Mouse (Mus musculus): ENCODE measurements around the gene Defb19. TPM values are rescaled to one million over a fixed set of nuclear protein-coding genes. Genes with fewer than 3 reads are reported as not detected.

Gene Defb19
- polyA plus RNA-seq (2017; shearing (Covaris generic)): 1.1 TPM

DNA sequence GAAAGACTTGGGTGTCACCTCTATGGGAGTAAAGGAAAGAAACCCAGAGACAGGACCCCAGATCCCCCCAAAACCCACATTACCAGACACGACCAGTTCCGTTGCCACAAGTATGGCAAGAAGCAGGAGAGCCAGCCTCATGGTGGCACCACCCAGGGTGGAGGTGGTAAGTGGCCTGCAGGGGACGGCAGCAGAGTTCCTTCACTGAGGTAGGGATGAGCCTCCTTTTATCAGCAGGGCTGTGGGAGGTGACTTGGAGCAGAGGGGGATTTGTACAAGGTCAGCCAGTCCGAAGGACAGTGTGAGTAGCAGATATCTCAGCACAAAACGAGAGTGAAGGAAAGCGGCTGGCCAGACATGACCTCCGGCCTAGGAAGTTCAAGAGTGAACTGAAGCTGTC lies at the start of gene Defb19:
Gene Defb19, minus strand, starts transcription at position 206 of the 400 bp plus-strand sequence.

DNA sequence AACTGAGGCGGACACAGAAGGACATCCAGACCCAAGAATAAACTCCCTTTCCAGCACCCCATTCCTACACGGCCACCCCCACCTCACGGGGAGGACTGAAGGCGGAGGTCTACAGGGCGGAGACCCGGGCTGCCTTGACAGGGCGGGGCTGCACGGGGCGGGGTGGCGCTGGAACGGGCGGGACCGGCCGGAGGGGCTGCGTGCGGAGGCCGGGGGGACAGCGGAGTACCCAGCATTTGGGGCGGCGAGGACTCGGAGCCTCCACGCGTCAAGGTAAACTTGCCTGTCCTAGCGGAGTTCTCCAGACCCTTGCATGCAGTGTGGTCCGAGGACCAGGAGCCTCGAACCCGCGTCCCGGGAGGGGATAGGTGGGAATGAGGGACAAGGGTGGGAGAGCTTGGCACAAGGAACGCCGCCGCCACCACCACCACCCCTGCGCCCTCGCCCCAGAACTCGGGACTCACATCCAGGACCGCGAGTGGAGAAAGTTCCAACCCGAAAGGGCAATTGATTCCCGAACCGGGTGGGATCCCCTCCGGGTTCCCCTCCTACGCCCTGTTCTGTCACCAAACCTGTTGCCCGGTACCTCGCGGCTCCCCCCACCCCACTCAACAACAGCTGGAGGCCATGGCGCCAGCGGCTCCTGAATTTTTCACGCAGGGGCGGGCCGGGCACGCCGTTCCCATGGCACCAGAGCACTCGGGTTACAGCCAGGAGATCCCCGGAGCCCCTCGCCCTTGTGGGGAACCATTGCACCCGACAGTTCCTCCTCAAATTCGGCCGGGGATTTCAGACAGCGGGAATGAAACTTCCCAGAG lies 46.9 kb upstream of the Defb19 start, which contains the start of gene Rem1:
Gene Rem1, plus strand, starts transcription at position 178 of the 818 bp plus-strand sequence.

DNA sequence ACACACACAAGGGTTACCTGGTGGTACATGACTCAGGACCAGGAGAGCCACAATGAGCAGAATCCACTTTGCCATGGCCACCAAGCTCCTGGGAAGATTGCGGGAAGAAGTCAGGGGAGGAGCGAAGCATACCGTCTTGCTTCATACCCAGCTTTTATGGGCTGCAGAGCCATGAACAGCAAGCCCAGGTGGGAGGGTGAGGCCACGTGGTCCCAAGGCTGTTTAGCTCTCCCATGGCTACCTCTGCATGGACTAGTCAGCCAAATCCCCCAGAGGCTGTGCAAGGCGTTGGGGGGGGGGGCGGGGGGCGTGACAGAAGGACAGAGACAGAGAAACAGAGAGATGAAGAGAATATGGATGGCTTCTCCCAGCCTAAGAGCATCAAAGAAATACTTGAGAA lies 42.8 kb upstream of the Defb19 start, which contains the start of gene Defb25:
Gene Defb25, minus strand, starts transcription at position 101 of the 400 bp plus-strand sequence.

DNA sequence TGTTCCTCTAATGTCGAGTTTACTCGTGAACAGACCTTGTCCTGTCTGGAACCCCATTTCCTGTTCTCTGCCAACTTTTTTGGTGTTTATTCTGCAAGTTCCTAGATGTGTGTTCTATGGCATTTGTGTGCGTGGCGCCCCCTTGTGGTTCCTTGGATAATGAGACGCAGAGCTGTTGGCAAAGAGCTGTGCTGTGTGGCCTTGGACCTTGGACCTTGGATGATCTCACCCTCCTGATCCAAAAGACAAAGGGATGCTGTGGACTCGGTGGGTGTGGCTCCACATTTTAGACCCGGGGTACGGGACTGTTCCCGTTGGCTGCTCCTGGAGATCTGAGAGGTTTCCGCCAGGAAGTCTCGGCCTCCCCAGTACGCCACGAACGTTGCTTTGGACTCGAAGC lies 23.9 kb upstream of the Defb19 start, which contains the start of gene Defb36:
Gene Defb36, plus strand, starts transcription at position 271 of the 400 bp plus-strand sequence.

DNA sequence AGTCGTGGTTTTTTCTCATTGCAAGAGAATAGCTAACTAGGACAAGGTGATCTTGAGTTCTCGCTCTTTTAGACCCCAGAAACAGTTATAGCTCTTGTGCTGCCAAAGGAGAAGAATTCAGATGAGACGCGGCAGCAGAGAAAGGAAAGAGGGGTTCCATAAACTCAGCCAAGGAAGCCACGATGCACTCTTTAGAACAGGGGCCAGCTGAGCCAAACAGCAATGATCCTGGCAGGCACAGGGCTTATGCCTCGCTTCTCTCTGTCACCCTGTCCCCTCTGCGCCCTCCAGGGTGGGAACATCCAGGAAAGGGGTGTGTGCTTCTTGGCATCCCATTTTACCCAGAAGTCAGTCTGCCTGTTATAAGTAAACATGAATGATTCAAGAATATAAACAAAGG lies 19.2 kb upstream of the Defb19 start, which contains the start of gene Defb45:
Gene Defb45, minus strand, starts transcription at position 101 of the 400 bp plus-strand sequence.

DNA sequence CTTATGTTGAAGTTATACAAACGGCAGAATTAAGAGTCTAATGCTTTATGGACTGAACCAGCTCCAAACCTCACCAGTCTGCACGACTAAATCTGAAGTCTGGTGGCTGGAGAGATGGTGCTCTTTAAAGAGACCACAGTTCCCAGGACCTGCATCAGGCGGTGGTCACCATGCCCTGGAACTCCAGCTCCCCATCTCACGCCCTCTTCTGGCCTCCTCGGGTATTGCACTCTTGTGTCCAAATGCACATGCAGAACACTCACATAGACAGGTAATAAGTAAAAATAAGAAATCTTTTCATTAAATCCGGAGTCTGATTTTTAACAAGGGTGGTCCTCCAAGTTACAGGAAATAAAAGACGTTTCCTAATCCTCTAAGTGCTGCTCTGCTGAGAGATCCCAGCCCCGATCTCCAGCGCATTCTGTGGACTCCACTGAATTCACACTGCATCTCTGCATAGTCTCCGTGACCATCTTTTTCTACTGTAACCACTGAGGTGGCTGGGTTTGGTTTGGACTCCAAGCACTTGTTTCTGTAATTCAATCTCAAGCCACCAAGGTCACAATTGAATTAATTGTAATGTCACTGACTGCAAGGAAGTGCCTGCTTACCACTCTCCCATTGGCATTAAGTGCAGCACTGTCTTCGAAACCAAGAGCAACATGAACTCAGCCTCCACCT lies 7.9 kb downstream of the Defb19 start, which contains the start of gene Defb21:
Gene Defb21, plus strand, starts transcription at position 631 of the 681 bp plus-strand sequence.

DNA sequence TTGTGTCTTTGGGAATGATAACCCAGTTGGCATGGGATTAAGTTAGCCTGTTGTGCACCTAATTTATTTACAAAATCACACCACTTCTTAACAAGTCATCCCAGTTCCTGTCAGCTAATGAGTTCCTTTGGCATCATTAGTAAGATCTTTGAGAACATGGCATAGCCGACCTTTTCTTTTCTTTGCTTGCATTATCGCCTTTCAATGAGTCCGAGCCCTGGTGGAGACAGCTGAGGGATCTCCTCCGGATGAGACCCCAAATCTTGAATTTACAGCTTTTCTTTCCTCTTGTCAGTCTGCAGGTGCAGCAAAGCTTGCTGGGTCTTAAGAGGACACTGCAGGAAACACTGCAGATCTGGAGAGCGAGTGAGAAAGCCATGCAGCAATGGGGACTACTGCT lies 11.1 kb downstream of the Defb19 start, which contains the start of gene Gm17416:
Gene Gm17416, plus strand, starts transcription at position 301 of the 400 bp plus-strand sequence.

DNA sequence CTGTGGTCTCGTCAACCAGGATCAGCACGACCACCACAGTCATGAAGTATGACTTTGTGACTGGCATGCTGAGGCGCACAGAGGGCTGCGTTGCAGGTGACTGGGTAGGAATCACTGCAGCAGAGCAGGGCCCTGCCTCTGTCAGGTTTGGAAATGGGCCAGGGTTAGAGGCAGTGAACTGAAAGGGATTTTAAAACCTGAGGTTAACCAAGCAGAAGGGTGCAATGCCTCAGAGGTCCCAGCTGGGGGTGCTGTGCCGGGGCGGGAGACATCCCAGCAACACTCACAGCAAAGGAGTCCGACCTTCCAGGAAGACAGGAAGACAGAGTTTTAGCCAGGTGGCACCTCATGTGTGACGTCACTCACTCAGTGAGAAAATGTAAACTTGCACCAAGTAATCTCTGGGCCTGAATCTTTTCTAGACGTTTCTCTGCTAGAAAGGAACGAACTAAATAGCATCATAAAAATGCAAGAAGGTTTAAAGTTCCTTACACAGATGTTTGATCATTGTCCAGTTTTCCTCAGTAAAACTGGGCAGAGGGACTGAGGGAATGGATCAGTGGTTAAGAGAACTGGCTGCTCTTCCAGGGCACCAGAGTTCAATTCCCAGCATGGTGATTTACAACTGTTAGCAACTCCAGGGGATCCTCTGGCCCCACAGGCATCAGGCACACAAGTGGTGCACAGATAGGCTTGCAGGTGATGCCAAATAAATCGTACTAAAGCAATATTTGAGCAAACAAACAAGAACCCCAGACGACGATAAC lies 40.0 kb downstream of the Defb19 start, which contains the start of gene Defb29:
Gene Defb29, minus strand, starts transcription at position 155 of the 767 bp plus-strand sequence.

Other genes with a start within 250 kb of the Defb19 start
- 268 TPM for gene Rbck1, start 247.7 kb downstream of the Defb19 start, polyA plus RNA-seq (2017; shearing (Covaris generic))
- gene Trib3, start 236.3 kb downstream of the Defb19 start, polyA plus RNA-seq (2017; shearing (Covaris generic)): 5.6 TPM
- gene Nrsn2, start 203.7 kb downstream of the Defb19 start, polyA plus RNA-seq (2017; shearing (Covaris generic)): not detected
- 0.21 TPM for gene Sox12, start 182.2 kb downstream of the Defb19 start, polyA plus RNA-seq (2017; shearing (Covaris generic))
- gene Zcchc3, start 165.3 kb downstream of the Defb19 start, polyA plus RNA-seq (2017; shearing (Covaris generic)): 0.93 TPM
- gene 6820408C15Rik, start 164.7 kb downstream of the Defb19 start, polyA plus RNA-seq (2017; shearing (Covaris generic)): 0.62 TPM
- gene Defb23, start 115.7 kb downstream of the Defb19 start, polyA plus RNA-seq (2017; shearing (Covaris generic)): not detected
- gene Defb20, start 103.2 kb downstream of the Defb19 start, polyA plus RNA-seq (2017; shearing (Covaris generic)): not detected
- gene Defb22, start 90.2 kb downstream of the Defb19 start, polyA plus RNA-seq (2017; shearing (Covaris generic)): not detected
- gene Defb26, start 68.6 kb downstream of the Defb19 start, polyA plus RNA-seq (2017; shearing (Covaris generic)): not detected
- not detected for gene Defb28, start 62.1 kb downstream of the Defb19 start, polyA plus RNA-seq (2017; shearing (Covaris generic))
- not detected for gene Defb29, start 40.2 kb downstream of the Defb19 start, polyA plus RNA-seq (2017; shearing (Covaris generic))
- not detected for gene Gm17416, start 11.0 kb downstream of the Defb19 start, polyA plus RNA-seq (2017; shearing (Covaris generic))
- gene Defb21, start 7.6 kb downstream of the Defb19 start, polyA plus RNA-seq (2017; shearing (Covaris generic)): not detected
- not detected for gene Defb45, start 19.1 kb upstream of the Defb19 start, polyA plus RNA-seq (2017; shearing (Covaris generic))
- gene Defb36, start 24.0 kb upstream of the Defb19 start, polyA plus RNA-seq (2017; shearing (Covaris generic)): not detected
- not detected for gene Defb25, start 42.7 kb upstream of the Defb19 start, polyA plus RNA-seq (2017; shearing (Covaris generic))
- gene Rem1, start 46.6 kb upstream of the Defb19 start, polyA plus RNA-seq (2017; shearing (Covaris generic)): not detected
- 182 TPM for gene H13, start 89.1 kb upstream of the Defb19 start, polyA plus RNA-seq (2017; shearing (Covaris generic))
- gene Mcts2, start 106.7 kb upstream of the Defb19 start, polyA plus RNA-seq (2017; shearing (Covaris generic)): 4.7 TPM
- gene Id1, start 155.9 kb upstream of the Defb19 start, polyA plus RNA-seq (2017; shearing (Covaris generic)): 1.9 TPM
- gene Cox4i2, start 173.9 kb upstream of the Defb19 start, polyA plus RNA-seq (2017; shearing (Covaris generic)): 0.54 TPM